Mouse (Mus musculus) right cerebral cortex, postnatal 4 days (tissue): Measurements from ENCODE around the gene Arhgap18.
A peak's percentile ranks its signal among the peaks of the same experiment; 100 is the strongest.
"Not testable (repeated sequence)": the region's sequence is repeated elsewhere in the genome, so short reads cannot be mapped to it uniquely, and the experiment has no call there.

ENCODE experiments used
- DNase-seq: peaks from one replicate; pipeline ENCODE4 v3.0.0-alpha.2; 2022

The Arhgap18 gene

DNA sequence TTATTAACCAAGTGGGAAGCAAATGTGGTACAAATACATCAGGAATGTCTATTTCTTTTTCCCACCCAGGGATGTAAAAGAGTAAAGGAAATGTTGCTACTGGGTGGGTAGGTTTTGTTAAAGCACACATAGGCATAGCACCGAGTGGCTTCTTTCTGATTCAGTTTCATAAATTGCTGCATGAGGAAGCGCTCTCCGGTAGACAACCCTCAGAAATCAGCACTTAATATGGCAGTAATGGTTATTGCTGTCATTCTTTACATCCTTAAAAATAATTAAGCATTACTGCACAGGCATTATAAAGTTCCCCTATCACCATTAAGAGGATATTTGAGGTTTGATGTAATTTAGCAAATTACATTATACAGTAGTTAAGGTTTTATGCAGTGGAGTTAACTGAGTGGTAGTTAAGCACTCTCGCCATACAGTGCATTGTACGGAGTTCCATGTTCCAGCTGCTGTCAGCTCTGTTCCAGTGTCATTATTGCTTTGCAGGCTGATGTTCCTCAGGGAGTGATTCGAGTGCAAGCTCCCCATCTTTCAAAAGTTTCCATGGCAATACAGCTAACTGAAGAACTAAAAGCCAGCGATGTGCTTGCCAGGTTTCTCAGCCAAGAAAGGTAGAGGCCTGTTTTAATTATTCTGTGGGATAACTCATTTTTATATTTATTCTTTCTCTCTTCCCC, 159.0 kb downstream of the Arhgap18 start:
- no peak for DNase-seq

DNA sequence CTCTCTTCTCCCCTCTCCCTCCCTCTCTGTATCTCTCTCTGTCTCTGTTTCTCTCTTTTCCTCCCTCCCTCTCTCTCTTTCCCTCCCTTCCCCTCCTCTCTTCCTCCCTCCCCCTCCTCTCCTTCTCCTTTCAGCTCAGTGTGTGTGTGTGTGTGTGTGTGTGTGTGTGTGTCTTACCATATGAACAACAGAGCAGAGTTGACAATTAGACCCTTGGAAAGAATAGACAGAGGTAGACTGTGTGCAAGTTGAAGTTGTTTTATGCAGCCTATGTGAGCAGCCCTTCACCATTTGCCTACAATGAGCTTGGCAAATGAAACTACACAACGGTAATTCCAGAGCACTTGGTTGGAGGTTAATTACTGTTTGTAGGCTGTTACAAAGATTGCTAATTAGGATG, 159.6 kb downstream of the Arhgap18 start:
- no peak for DNase-seq

GRCm38 (mm10) chr10:26919307-26919977, 166.2 kb downstream of the Arhgap18 start:
- DNase-seq, result peak; percentile 21

DNA sequence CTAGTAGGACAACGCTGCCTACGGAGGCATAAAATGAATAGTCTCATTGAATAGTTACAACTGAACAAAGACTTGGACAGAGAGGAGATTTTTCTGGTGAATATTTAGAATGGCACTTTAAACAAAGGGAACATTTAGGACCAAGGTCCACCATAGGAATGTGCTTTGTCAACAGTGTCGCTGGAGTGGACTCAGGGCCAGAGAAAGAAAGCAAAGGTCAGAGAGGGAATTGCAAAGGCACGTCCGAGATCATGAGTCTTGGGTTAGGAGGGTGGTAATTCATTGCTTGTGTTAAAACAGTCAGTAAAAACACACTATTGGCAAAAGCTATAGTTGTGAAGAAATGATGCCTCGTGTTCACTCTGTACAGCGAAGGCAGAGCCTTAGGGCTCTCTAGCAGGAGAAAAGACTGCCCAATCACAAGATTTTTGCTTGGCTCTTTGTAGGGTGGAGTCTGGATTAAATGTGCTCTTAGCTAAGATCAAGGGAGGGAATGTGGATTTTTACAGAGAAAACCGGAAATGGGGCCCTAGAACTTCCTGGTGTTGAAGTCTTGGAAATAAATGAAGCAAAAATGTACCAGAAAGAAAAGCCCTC, 167.3 kb downstream of the Arhgap18 start:
- no peak for DNase-seq

DNA sequence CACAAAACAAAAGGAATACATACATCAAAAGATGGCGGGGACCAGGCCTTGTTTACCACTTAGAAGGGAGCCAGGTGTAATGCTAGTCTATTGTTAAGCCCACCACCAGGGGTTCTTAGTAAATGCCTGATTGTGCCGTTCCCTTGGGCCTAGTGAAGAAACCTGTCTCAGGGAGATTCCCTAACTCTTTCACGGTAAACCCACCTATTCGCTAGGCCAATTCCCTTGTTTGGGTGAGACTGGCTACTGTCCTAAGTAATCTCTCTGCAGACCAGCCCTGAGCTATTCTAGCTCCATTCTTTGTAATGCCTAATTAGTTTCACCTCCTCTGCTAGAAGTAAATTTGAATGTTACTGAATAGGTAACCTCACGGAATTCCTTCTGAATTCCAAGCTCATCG, 182.8 kb downstream of the Arhgap18 start:
- not testable (repeated sequence) for DNase-seq

DNA sequence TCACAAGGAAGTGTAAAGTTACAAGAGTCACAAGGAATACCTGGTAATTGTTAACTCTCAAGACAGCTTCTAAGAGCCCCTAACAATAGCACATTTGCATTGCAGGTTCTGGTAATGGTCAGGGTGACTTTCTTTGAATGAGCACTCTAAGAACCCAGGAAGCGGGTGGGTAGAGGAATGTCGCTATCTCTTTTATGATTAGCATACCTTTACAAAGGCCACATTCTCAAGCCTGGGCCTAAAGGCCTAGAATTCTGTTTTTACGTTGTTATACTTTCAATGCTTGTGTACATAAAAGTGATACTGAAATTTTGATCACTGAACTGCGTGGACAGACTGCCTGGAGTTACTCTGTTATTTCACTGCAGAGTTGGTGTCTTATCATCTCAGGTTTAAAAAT, 185.2 kb downstream of the Arhgap18 start:
- DNase-seq, result not testable (repeated sequence)

- no peak for DNase-seq
These were observed 186.3 kb downstream of the Arhgap18 start for GRCm38 (mm10) chr10:26939549-26939948.

DNA sequence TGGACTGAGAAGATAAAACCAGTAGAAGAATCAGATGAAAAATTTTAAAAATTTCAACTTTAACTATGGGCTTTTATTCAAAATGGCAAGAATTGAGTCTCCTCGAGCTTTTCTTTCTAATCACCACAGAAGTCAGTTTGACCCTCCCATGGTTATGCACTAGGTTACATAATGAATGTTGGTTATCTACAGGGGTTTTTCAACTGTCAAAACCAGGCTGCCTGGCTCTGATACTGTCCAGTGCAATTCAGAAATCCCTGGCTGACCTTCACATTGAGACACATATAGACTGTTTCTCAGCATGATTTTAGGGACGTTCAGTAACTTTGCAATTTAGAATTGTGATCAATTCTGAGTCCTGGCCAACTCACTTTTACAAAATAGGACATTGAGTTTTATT, 195.1 kb downstream of the Arhgap18 start:
- no peak for DNase-seq

DNA sequence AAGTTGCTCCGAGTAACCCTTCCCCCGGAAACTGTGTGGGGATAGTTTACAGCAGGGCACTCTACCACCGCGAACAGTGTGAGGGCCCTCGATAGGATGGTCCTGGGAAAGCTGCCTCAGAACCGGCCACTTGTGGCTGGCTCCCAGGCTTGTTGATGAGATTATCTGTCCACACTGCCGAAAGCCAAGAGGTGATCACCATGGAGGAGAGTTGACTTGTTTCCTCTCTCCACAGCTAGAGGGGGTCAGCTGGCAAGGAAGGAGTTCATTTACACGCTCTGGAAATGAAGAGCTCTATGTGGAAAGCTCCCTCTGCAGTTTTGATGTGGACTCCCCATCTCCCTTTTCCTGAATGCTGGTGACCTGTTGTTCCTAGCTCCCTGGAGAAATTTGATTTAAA, 196.4 kb downstream of the Arhgap18 start:
- no peak for DNase-seq

GRCm38 (mm10) chr10:26950448-26950847, 197.2 kb downstream of the Arhgap18 start:
- DNase-seq, result no peak

DNA sequence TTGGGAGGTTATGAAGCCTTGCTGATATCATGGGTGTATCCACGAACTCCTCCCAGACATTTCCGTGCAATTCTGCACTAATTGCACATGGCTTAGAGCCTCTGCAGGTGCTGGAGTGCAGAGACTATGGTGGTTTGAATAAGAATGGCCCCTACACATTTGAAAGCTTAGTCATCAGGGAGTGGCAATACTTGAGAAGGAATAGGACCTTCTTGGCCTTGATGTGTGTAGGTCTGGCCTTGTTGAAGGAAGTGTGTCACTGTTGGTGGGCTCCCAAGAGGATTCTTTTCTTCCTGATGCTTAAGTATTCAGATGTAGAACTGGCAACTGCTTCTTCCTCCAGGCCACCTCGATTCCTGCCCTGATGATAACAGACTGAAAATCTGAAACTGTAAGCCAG, 205.3 kb downstream of the Arhgap18 start:
- no peak for DNase-seq
